Mouse (Mus musculus) bone marrow, adult 2 months (tissue): ENCODE results near the gene Taf1c.

Source experiments
- CTCF ChIP-seq: fragments of 200-500 bp; IDR thresholded peaks from 2 replicates; pipeline ENCODE4 v1.5.1; 2011; ENCODE audit warnings: low read length, control low read depth; ENCODE audit not compliant: control insufficient read depth, insufficient read depth
- POLR2A ChIP-seq: fragments of 200-500 bp; IDR thresholded peaks from 2 replicates; pipeline ENCODE4 v1.6.1; 2011; ENCODE audit warnings: low read depth, mild to moderate bottlenecking, control low read depth, low read length, borderline replicate concordance; ENCODE audit not compliant: control insufficient read depth

- no peak for TF ChIP-seq POLR2A
- no peak for TF ChIP-seq CTCF
These were observed 1.2 kb upstream of the Taf1c start for GRCm38 (mm10) chr8:119606224-119606623.
